Mouse (Mus musculus) heart, postnatal 0 days (tissue): ENCODE measurements around the gene Rpl10-ps3.

ENCODE experiments used
- CTCF ChIP-seq: IDR thresholded peaks from 2 replicates; pipeline ENCODE4 v1.5.1; 2016; ENCODE audit warnings: antibody characterized with exemption, control low read depth, low read depth
- EP300 ChIP-seq: IDR thresholded peaks from 2 replicates; pipeline ENCODE4 v1.6.1; 2016; ENCODE audit warnings: antibody characterized with exemption, low read depth

DNA sequence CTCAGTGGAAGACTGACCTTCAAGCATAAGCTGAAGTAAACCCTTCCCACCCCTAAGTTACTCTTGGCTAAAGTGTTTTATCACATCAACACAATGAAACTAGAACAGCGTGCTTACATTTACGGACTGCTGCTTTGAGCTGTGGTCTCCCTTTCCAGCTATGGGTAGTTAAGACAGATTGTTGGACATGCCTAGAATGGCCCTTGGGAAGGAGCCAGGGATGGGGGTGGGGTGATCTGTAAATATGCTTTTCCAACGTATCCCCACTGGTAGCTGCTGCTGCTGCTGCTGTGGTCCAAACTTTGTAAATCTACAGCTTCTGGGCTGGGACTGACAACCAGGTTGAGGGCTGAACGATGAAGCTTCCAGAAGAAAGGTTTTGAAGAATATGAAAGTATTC lies 40.8 kb downstream of the Rpl10-ps3 start:
- TF ChIP-seq CTCF (no peak), EP300 (no peak)
